22 mouse cellular contexts compared by ENCODE assay signal in the genomic region with DNA sequence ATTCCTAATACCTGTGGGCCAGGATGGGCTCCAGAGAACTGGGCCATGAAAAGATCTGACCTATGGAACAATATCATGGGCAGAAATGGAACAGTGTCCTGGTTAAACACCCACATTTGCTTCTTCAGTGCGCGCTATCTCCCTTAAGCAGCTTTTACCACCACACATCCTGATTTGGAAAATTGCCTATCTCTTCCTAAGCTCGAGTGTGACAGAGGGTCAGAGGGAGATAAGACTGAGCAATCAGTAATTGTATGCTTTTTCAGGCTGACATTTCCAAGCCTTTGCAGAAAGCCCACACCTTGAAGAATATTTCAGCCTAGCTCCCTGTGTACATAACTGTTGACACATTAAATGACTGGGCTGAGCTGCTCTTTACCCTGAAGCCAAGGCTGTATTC.
DNase-seq lines count a peak whose midpoint lies in the region; ATAC-seq and TF ChIP-seq lines count a peak whose summit lies in the region.
"Had no signal": no experiment of that assay in that cellular context is flagged by ENCODE, and none has a peak within 500 bp of the region (broad histone marks: within the 10 kb centered on the region; RNA-seq: fewer than 3 reads in every experiment).

No protein-coding gene starts in this region.

- TF ChIP-seq CTCF in liver, postnatal 0 days (IDR thresholded peaks at IDR 0.05; ENCODE audit: low read depth): no peak

- 34% methylated on average over 3 of the region's 3 CpGs for WGBS in heart, embryonic 12.5 days
- 41% methylated on average over 3 of the region's 3 CpGs for WGBS in heart, embryonic 10.5 days
- WGBS in liver, postnatal 0 days (ENCODE audit: insufficient replicate concordance): 38% methylated on average over 3 of the region's 3 CpGs

- no peak overlapping the region for H3K4me2 ChIP-seq in heart, embryonic 12.5 days
- H3K4me2 ChIP-seq in liver, postnatal 0 days (ENCODE audit: low read depth, low read length): no peak overlapping the region
- H3K4me2 ChIP-seq: embryonic facial prominence, embryonic 13.5 days; forebrain, embryonic 12.5 days; forebrain, embryonic 15.5 days; heart, embryonic 15.5 days; hindbrain, embryonic 12.5 days; hindbrain, embryonic 15.5 days had no signal

- peaks cover 14% of the 10 kb centered on the region; the same call in 1 of the 2 replicates for H3K4me1 ChIP-seq in heart, embryonic 12.5 days (replicated peaks)
- H3K4me1 ChIP-seq in heart, embryonic 10.5 days: peaks cover 9% of the 10 kb centered on the region
- H3K4me1 ChIP-seq in liver, postnatal 0 days (ENCODE audit: insufficient read depth): peaks cover 5% of the 10 kb centered on the region
- H3K4me1 ChIP-seq: embryonic facial prominence, embryonic 10.5 days; embryonic facial prominence, embryonic 13.5 days; forebrain, embryonic 12.5 days; hindbrain, embryonic 12.5 days; hindbrain, embryonic 15.5 days had no signal

- TF ChIP-seq EP300 in liver, postnatal 0 days (IDR thresholded peaks at IDR 0.05; ENCODE audit: low read depth): peak; percentile 57

- no peak overlapping the region for H3K27ac ChIP-seq in heart, embryonic 12.5 days (ENCODE audit: poor library complexity, severe bottlenecking)
- H3K27ac ChIP-seq in heart, embryonic 10.5 days: no peak overlapping the region
- H3K27ac ChIP-seq in liver, postnatal 0 days (ENCODE audit: low read depth): no peak overlapping the region
- H3K27ac ChIP-seq: embryonic facial prominence, embryonic 10.5 days; embryonic facial prominence, embryonic 13.5 days; forebrain, embryonic 12.5 days; forebrain, embryonic 15.5 days; heart, embryonic 15.5 days; hindbrain, embryonic 12.5 days; hindbrain, embryonic 15.5 days had no signal

- DNase-seq in heart, embryonic 10.5 days (ENCODE audit: low spot score): no peak
- no peak for DNase-seq in liver, postnatal 0 days
- DNase-seq in liver: no peak
- DNase-seq in adrenal gland, postnatal 25 days: no peak
- no peak for DNase-seq in adrenal gland, adult 8-10 months
- DNase-seq: cerebellum, adult 18-20 months; cerebellum, adult 9-11 months; cerebellum, postnatal 25 days; gastrocnemius, postnatal 10 days; gastrocnemius, postnatal 36 days had no signal

- H3K36me3 ChIP-seq in heart, embryonic 12.5 days: no peaks in the 10 kb centered on the region
- no peaks in the 10 kb centered on the region for H3K36me3 ChIP-seq in heart, embryonic 10.5 days
- H3K36me3 ChIP-seq in liver, postnatal 0 days (replicated peaks; ENCODE audit: insufficient read depth, low read length): no peaks in the 10 kb centered on the region
- H3K36me3 ChIP-seq: embryonic facial prominence, embryonic 10.5 days; embryonic facial prominence, embryonic 13.5 days; forebrain, embryonic 12.5 days; forebrain, embryonic 15.5 days; heart, embryonic 15.5 days; hindbrain, embryonic 12.5 days; hindbrain, embryonic 15.5 days had no signal

- H3K9ac ChIP-seq in heart, embryonic 12.5 days: no peak overlapping the region
- H3K9ac ChIP-seq in liver, postnatal 0 days (replicated peaks): no peak overlapping the region
- H3K9ac ChIP-seq: embryonic facial prominence, embryonic 13.5 days; forebrain, embryonic 12.5 days; forebrain, embryonic 15.5 days; heart, embryonic 15.5 days; hindbrain, embryonic 12.5 days; hindbrain, embryonic 15.5 days had no signal

- no peak overlapping the region for H3K4me3 ChIP-seq in heart, embryonic 12.5 days
- no peak overlapping the region for H3K4me3 ChIP-seq in heart, embryonic 10.5 days
- no peak overlapping the region for H3K4me3 ChIP-seq in liver, postnatal 0 days (ENCODE audit: low read depth, low read length)
- H3K4me3 ChIP-seq: embryonic facial prominence, embryonic 10.5 days; embryonic facial prominence, embryonic 13.5 days; erythroblast, embryonic 14.5 days; forebrain, embryonic 12.5 days; forebrain, embryonic 15.5 days; heart, embryonic 15.5 days; hindbrain, embryonic 12.5 days; hindbrain, embryonic 15.5 days had no signal

- H3K9me3 ChIP-seq in heart, embryonic 12.5 days (replicated peaks): no peaks in the 10 kb centered on the region
- H3K9me3 ChIP-seq in heart, embryonic 10.5 days: no peaks in the 10 kb centered on the region
- H3K9me3 ChIP-seq in liver, postnatal 0 days (ENCODE audit: low read length): no peaks in the 10 kb centered on the region
- H3K9me3 ChIP-seq: embryonic facial prominence, embryonic 10.5 days; embryonic facial prominence, embryonic 13.5 days; forebrain, embryonic 12.5 days; forebrain, embryonic 15.5 days; heart, embryonic 15.5 days; hindbrain, embryonic 12.5 days; hindbrain, embryonic 15.5 days had no signal

- ATAC-seq in heart, embryonic 12.5 days (ENCODE audit: insufficient number of reproducible peaks, low FRiP score): peak; percentile 36; the same call in 1 of the 2 replicates
- ATAC-seq in liver, postnatal 0 days: no peak
- peak; percentile 65 for ATAC-seq in common myeloid progenitor, adult 5-6 weeks (replicated peaks; ENCODE audit: low read depth, poor library complexity, severe bottlenecking)
- peak; percentile 77 for ATAC-seq in megakaryocyte-erythroid progenitor cell, adult 5-6 weeks (replicated peaks; ENCODE audit: low FRiP score, low TSS enrichment, poor library complexity, severe bottlenecking)
- ATAC-seq: forebrain, embryonic 15.5 days; Patski had no signal

- no peaks in the 10 kb centered on the region for H3K27me3 ChIP-seq in heart, embryonic 12.5 days (replicated peaks)
- no peaks in the 10 kb centered on the region for H3K27me3 ChIP-seq in heart, embryonic 10.5 days (ENCODE audit: insufficient read depth, poor library complexity, severe bottlenecking)
- no peaks in the 10 kb centered on the region for H3K27me3 ChIP-seq in liver, postnatal 0 days (ENCODE audit: insufficient read depth, low read length)
- H3K27me3 ChIP-seq: embryonic facial prominence, embryonic 13.5 days; forebrain, embryonic 12.5 days; forebrain, embryonic 15.5 days; heart, embryonic 15.5 days; hindbrain, embryonic 12.5 days; hindbrain, embryonic 15.5 days had no signal
